Mouse (Mus musculus) urinary bladder, postnatal 36 days (tissue): Measurements from ENCODE around the gene Fibp.
A peak's percentile ranks its signal among the peaks of the same experiment; 100 is the strongest.

Source experiments
- DNase-seq, 2 experiments: peaks; one replicate each; pipeline ENCODE4 v3.0.0; 2022; ENCODE audit warnings: low spot score in 2 of 2, mixed read lengths in 1 of 2

Gene Fibp

GRCm38 (mm10) chr19:5463791-5464562, 3.6 kb downstream of the Fibp start:
- DNase-seq, result no peak

- no peak for DNase-seq
These were observed 4.6 kb downstream of the Fibp start for GRCm38 (mm10) chr19:5465037-5465436.

GRCm38 (mm10) chr19:5466916-5467500, 6.6 kb downstream of the Fibp start:
- no peak for DNase-seq

- DNase-seq, result no peak
These were observed 8.0 kb downstream of the Fibp start, which contains the start of gene Ctsw for GRCm38 (mm10) chr19:5468374-5468773. TSS of gene Ctsw (minus strand) at chr19:5468507.

GRCm38 (mm10) chr19:5471846-5472245, 11.4 kb downstream of the Fibp start:
- DNase-seq, result no peak

- no peak for DNase-seq
These were observed 12.4 kb downstream of the Fibp start for GRCm38 (mm10) chr19:5472857-5473256.

- DNase-seq, result peak; percentile 79 to 87
These were observed 13.3 kb downstream of the Fibp start, which contains the start of gene Efemp2 for GRCm38 (mm10) chr19:5473720-5474119. TSS of gene Efemp2 (plus strand) at chr19:5473954.

- peak in 1 of 2 experiments; percentile 15 for DNase-seq
These were observed 14.1 kb downstream of the Fibp start for GRCm38 (mm10) chr19:5474281-5475068.

GRCm38 (mm10) chr19:5475069-5475714, 14.8 kb downstream of the Fibp start:
- DNase-seq, result no peak

GRCm38 (mm10) chr19:5477004-5477667, 16.7 kb downstream of the Fibp start:
- no peak for DNase-seq

- no peak for DNase-seq
These were observed 17.4 kb downstream of the Fibp start for GRCm38 (mm10) chr19:5477668-5478300.

- DNase-seq, result no peak
These were observed 19.6 kb downstream of the Fibp start for GRCm38 (mm10) chr19:5480016-5480415.

- DNase-seq, result no peak
These were observed 21.0 kb downstream of the Fibp start for GRCm38 (mm10) chr19:5481398-5481797.

- no peak for DNase-seq
These were observed 23.3 kb downstream of the Fibp start for GRCm38 (mm10) chr19:5483386-5484359.

GRCm38 (mm10) chr19:5484496-5484895, 24.1 kb downstream of the Fibp start:
- no peak for DNase-seq

- no peak for DNase-seq
These were observed 25.0 kb downstream of the Fibp start for GRCm38 (mm10) chr19:5485371-5485770.

- no peak for DNase-seq
These were observed 25.4 kb downstream of the Fibp start for GRCm38 (mm10) chr19:5485821-5486220.

- no peak for DNase-seq
These were observed 25.9 kb downstream of the Fibp start for GRCm38 (mm10) chr19:5486286-5486685.

GRCm38 (mm10) chr19:5486771-5487170, 26.4 kb downstream of the Fibp start:
- DNase-seq, result no peak
